Mouse (Mus musculus) spleen, postnatal 14 days (tissue): Measurements from ENCODE around the gene Ube2c.
"Not testable (repeated sequence)": the region's sequence is repeated elsewhere in the genome, so short reads cannot be mapped to it uniquely, and the experiment has no call there.

Source experiments
- DNase-seq, 2 experiments: peaks; one replicate each; pipeline ENCODE4 v3.0.0; 2021 to 2022; ENCODE audit warnings: low spot score in 2 of 2

Ube2c gene

GRCm38 (mm10) chr2:164787779-164788178 is 18.1 kb downstream of the Ube2c start:
- DNase-seq = no peak

- no peak for DNase-seq
Measured at GRCm38 (mm10) chr2:164788411-164788810, 18.7 kb downstream of the Ube2c start.

GRCm38 (mm10) chr2:164790451-164790850 is 20.8 kb downstream of the Ube2c start:
- DNase-seq = no peak

GRCm38 (mm10) chr2:164791841-164792261 is 22.2 kb downstream of the Ube2c start:
- no peak for DNase-seq

- DNase-seq = no peak
Measured at GRCm38 (mm10) chr2:164792400-164793190, 22.9 kb downstream of the Ube2c start.

- peak; percentile 38 to 62 for DNase-seq
Measured at GRCm38 (mm10) chr2:164793236-164793635, 23.5 kb downstream of the Ube2c start.

GRCm38 (mm10) chr2:164793772-164794171 is 24.1 kb downstream of the Ube2c start:
- DNase-seq = no peak

- peak; percentile 48 to 76 for DNase-seq
Measured at GRCm38 (mm10) chr2:164794293-164794692, 24.6 kb downstream of the Ube2c start.

GRCm38 (mm10) chr2:164795868-164796267 is 26.2 kb downstream of the Ube2c start:
- no peak for DNase-seq

GRCm38 (mm10) chr2:164798554-164798953 is 28.9 kb downstream of the Ube2c start:
- not testable (repeated sequence) for DNase-seq

- no peak for DNase-seq
Measured at GRCm38 (mm10) chr2:164800252-164801004, 30.7 kb downstream of the Ube2c start.

GRCm38 (mm10) chr2:164803201-164803920 is 33.7 kb downstream of the Ube2c start:
- no peak for DNase-seq

GRCm38 (mm10) chr2:164803921-164804313 is 34.2 kb downstream of the Ube2c start:
- no peak for DNase-seq

GRCm38 (mm10) chr2:164804533-164805331 is 35.0 kb downstream of the Ube2c start, which contains the start of the genes Acot8 and Zswim3:
Gene Acot8 (minus strand): TSS chr2:164804882.
Gene Zswim3 (plus strand): TSS chr2:164805098.
- peak; percentile 98 for DNase-seq

GRCm38 (mm10) chr2:164805332-164805718 is 35.6 kb downstream of the Ube2c start:
- no peak for DNase-seq

GRCm38 (mm10) chr2:164806614-164807013 is 36.9 kb downstream of the Ube2c start:
- no peak for DNase-seq

GRCm38 (mm10) chr2:164813557-164813956 is 43.9 kb downstream of the Ube2c start:
- no peak for DNase-seq

- DNase-seq = no peak
Measured at GRCm38 (mm10) chr2:164815348-164815747, 45.6 kb downstream of the Ube2c start.

GRCm38 (mm10) chr2:164815821-164816220 is 46.1 kb downstream of the Ube2c start:
- no peak for DNase-seq

GRCm38 (mm10) chr2:164817206-164817605 is 47.5 kb downstream of the Ube2c start:
- DNase-seq = no peak

- DNase-seq = no peak
Measured at GRCm38 (mm10) chr2:164817703-164818102, 48.0 kb downstream of the Ube2c start.
